Mouse (Mus musculus) left cerebral cortex, postnatal 10 days (tissue): Measurements from ENCODE around the gene Mcts2. TPM values are rescaled to one million over a fixed set of nuclear protein-coding genes. Genes with fewer than 3 reads are reported as not detected.
A peak's percentile ranks its signal among the peaks of the same experiment; 100 is the strongest.
"Not testable (repeated sequence)": the region's sequence is repeated elsewhere in the genome, so short reads cannot be mapped to it uniquely, and the experiment has no call there.

ENCODE experiments used
- DNase-seq, 2 experiments: peaks; one replicate each; pipeline ENCODE4 v3.0.0; 2021 to 2022; ENCODE audit warnings: low spot score in 2 of 2, mixed read lengths in 1 of 2; ENCODE audit errors: extremely low spot score in 1 of 2
- intact Hi-C: fragments of 180-260 bp; cut with DNase I; formaldehyde crosslinking; loops from one replicate; pipeline ENCODE4 v1.15.1; 2025
- total RNA-seq, 2 experiments: library from RNA; stranded (reverse); gene quantifications; 2 replicates each; pipeline ENCODE4 v1.2.3; 2021

Mcts2 gene
- 10 to 100 TPM; 22.9 to 28.1 TPM for total RNA-seq

- intact Hi-C loops, result no loop called here
- peak; percentile 91 to 97 for DNase-seq
Measured at GRCm38 (mm10) chr2:152686806-152687267, at the start of gene Mcts2. Gene Mcts2 (plus strand): TSS chr2:152687035.

DNA sequence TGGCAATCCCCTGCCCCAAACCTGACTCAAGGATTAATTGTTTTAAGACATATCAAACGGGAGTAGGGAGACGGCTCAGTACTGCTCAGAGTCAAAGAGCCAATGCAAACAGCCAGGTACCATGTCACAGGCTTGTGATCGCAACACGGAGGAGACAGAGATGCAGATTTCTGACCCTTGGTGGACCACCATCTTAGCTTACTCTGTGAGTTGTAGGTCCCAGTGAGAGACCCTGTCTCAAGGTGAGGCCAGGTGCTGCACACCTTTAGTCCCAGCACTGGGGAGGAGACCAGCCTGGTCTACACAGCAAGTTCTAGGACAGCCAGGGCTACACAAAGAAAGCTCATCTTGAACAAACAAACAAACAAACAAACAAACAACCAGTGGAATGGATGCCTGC lies 49.5 kb upstream of the Mcts2 start:
- intact Hi-C loops, result no loop called here
- DNase-seq, result no peak

- intact Hi-C loops, result no loop called here
- no peak for DNase-seq
Measured at GRCm38 (mm10) chr2:152638865-152639264, 48.0 kb upstream of the Mcts2 start.

GRCm38 (mm10) chr2:152639406-152640113 lies 47.3 kb upstream of the Mcts2 start:
- peak in 1 of 2 experiments; percentile 35 for DNase-seq
- intact Hi-C loops, result no loop called here

GRCm38 (mm10) chr2:152652901-152653620 lies 33.8 kb upstream of the Mcts2 start:
- DNase-seq, result peak in 1 of 2 experiments; percentile 72
- intact Hi-C loops, result no loop called here

GRCm38 (mm10) chr2:152653874-152654715 lies 32.7 kb upstream of the Mcts2 start:
- intact Hi-C loops, result no loop called here
- peak; percentile 67 to 87 for DNase-seq

DNA sequence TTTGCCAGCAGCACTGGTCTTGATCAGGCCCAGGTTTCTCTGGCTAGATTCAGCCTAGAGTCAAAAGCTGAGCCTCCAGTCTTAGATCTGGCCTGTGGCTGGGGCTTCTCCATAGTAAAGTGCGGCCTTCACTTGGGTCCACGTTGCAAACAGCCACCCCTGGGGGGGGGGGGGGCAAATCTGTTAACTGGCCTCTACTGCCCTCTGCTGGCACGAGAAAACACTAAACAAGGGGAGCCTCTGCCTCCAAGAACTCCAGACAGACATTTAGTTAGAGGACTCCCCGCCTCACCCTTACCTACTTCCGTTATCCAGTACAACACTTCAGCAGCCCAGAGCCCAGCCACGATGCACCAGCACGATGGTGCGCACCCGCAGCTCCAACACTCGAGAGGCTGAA lies 29.4 kb upstream of the Mcts2 start:
- no peak for DNase-seq
- intact Hi-C loops, result loop anchor here (5.0 kb wide), 1 partner anchor 40 kb away; no protein-coding TSS in a partner anchor

DNA sequence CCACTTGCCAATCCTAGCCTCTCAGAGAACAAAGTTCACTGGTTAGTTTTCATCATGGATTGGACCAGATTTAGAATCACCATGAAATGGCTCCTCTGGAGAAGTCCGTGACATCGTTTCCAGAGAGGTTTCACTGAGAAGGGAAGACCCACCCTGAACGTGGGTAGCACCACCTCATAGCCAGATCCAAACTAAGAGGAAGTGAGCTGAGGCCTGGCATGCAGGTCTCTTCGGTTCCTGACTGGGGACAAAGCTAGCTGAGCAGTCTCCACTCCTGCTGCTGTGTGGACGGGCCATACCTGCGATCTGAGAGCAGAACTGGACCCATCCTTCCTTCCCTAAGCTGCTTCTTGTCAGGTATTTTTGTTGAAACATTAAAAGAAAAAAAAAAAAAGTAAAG lies 25.7 kb upstream of the Mcts2 start:
- intact Hi-C loops, result no loop called here
- no peak for DNase-seq

DNA sequence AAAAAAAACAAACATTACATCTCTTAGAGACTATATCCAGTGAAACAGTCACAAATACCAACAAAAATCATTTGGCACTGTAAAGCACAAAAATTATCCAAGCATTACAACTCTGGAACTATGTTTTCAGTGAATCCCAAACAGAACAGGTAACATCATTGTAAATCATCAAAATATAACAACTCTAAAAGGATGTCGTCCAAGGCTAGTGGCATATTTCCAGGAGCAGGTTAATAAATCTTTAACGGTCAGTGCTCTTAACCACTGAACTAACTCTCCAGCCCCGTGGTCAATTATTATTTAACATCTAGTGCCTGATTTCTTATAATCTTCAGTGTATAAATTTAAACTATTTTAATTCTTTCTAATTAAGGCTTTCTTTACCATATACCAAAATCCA lies 20.6 kb upstream of the Mcts2 start:
- DNase-seq, intact Hi-C loops: not testable (repeated sequence)

DNA sequence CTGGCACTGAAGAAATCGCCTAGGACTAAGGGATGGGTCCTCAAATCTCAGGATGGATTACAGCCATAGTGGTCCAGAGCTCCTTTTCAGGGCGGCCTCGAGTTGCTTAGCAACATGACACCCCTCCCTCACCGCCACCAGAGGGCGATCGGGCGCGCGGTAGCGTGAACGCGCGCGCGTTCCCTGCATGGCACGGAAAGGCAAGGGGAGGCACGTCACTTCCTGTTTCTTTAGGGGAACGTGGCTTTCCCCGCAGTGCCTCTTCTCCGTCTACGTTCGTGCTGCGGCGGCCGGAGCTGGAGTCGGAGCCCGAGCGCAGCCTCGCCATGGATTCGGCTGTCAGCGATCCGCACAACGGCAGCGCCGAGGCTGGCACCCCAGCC lies 17.6 kb upstream of the Mcts2 start, which contains the start of gene H13:
Gene H13 (plus strand): TSS at position 206 of the 383 bp plus-strand sequence.
- peak; percentile 91 to 92 for DNase-seq
- intact Hi-C loops, result no loop called here

DNA sequence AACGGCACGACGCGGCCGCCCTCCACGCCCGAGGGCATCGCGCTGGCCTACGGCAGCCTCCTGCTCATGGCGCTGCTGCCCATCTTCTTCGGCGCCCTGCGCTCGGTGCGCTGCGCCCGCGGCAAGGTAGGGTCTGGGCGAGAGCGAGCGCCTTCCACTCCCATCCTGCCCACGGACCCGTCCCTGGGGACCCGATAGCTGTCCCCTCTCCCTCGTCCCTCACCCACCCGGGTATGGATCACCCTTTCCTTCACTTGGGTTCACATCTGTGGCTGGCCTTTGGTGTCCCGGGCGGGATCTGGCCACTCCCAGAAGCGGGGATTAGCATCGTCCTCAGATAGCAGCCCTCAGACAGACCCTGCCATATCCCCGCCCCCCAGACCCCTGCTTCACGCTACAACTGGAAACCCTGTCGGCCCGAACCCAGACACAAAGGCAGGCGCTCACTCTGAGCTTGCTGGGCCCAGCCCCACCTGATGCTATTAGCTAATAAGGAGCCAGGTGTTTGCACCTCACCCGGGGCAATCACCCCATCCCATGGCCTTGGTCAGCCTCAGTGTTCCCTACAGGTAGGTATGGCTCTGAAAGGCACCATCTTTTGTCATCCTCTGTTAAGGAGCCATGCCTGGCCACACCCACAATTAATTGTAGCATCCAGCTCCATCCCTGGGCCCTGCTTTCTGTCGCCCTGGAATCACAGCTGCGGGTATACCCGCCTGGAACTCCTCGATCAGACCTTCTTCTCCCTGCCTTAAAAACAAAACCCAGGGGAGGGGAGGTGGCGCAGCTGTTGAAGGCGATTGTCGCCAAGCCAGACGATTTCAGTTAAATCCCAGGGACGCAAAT lies 17.0 kb upstream of the Mcts2 start:
- intact Hi-C loops, result loop anchor here (10.0 kb wide), 1 partner anchor 215 kb away; no protein-coding TSS in a partner anchor
- DNase-seq, result peak in 1 of 2 experiments; percentile 65

DNA sequence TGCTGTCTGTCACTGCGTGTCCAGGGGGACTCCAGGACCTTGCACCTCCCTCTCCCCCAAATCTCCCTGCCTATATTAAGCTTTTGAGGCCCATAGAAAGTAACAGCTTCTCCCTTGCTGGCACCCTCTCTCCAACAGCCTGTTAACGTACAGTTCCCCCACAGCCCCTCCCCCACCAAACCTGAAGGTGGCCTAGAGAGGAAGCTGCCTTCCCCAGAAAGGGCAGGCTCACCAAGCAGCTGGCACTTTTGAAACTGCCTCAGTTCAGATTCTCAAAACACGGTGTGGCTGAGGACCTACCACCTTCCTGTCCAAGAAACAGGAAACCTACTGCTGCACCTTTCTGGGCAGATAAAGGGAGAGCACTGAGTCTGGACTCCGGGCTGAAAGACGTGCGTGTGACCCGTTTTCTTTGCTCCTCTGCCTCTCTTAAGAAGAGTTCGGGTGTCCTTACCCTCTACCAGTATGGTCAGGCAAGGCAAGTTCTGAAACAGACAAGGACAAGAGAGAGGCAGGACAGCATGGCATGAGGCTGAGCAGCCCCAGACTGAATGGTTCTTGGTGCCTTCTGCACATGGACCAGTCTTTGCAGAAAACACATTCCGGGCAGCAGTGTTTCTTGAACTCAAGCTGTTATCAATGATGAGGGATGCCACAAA lies 15.7 kb upstream of the Mcts2 start:
- intact Hi-C loops, result loop anchor here (10.0 kb wide), 1 partner anchor 216 kb away; no protein-coding TSS in a partner anchor
- peak in 1 of 2 experiments; percentile 72 for DNase-seq

DNA sequence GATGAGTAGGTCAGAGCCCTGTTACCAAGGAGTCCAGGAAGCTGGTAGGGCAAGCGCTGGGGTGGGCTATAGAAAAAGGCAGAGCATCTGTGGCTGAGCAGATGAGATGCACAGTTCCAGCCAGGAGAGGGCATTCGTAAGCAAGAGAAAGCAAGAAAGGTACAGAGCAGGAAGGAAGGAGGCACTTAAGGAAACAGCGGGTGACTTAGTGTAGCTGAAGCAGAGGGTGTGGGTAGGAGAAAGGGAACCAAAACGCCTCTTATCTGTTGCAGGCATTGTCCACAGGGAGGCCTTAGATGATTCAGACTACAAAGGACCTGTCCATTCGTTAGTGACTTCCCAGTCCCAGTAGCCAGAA lies 15.2 kb upstream of the Mcts2 start:
- DNase-seq, result peak; percentile 47 to 49
- intact Hi-C loops, result loop anchor here (10.0 kb wide), 1 partner anchor 217 kb away; no protein-coding TSS in a partner anchor

DNA sequence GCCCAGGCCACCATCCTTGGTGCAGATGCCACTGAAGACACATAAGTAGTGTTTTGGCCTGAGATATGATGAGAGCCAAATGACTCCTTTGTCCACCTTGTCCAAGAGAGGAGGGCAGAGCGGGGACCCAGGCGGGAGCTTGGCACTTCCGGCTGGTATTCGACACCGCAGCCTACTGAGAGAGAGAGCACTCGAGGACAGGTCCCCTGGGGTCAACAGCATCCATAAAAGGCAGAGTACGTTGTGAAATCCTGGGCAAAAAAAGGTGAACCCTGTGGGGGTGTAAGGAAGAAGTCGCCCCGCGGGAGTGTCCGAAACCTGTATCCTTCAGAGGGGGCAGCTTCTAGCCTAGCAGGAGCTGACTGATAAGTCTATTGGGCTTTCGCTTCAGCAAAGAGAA lies 14.7 kb upstream of the Mcts2 start:
- DNase-seq, result no peak
- intact Hi-C loops, result loop anchor here (10.0 kb wide), 1 partner anchor 217 kb away; no protein-coding TSS in a partner anchor

DNA sequence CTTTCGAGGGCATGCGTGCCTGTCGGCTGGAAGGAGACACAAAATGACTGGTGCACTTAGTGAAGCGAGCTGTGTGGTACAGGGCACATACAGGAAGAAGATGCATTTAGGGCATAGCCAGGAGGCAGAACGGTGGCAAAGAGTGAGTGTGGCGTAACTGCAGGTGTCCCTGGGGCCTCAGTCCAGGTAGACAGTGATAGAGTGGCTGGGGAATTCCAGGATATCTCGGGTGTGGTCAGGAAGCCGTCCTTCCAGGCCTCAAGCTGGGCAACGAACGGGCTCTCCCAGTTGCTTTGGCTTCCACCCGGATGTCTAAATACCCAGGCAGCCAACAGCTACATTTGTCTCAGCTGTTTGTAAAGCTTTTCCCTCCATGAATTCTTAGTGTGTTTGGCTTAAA lies 12.7 kb upstream of the Mcts2 start:
- DNase-seq, result no peak
- intact Hi-C loops, result loop anchor here (10.0 kb wide), 1 partner anchor 219 kb away; no protein-coding TSS in a partner anchor

DNA sequence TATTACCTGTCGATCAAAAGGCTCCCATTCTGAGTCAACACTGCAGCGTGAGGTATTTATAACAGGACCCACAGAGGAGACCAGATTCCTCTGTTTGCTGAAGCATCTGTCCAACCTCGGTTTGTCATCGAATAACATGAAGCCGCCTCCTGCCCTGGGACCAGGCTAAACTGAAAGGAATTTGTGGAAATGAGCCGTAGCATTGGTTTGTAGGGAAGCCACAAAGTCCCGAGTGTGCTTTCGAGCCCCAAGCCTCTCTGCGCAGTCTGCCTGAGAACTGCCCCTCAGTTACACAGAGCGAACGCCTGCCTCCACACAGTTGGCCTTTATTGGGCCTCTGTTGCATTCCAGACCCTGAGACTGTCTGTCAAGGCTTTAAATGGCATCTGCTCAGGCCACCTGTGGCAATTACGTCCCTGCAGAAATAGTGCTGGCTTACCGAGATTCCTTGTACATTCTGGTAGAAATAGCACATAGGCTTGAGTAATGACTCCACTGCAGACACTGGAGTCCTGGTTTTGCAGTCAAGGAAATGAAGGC lies 11.5 kb upstream of the Mcts2 start:
- intact Hi-C loops, result loop anchor here (10.0 kb wide), 1 partner anchor 221 kb away; no protein-coding TSS in a partner anchor
- no peak for DNase-seq

DNA sequence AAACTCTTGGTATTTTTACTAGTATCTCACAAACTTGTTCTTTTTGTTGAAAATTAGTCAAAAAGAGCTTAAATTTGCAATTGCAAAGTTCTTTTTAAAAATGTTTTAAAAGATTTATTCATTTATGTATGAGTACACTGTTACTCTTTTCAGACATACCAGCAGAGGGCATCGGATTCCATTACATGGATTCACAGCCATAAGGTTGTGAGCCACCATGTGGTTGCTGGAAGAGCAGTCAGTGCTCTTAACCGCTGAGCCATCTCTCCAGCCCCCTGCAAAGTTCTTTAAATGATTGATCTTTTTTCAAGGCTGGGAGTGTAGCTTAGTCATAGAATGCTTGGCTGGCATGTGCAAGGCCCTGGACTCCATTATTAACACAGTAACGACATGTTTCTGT lies 8.5 kb upstream of the Mcts2 start:
- peak in 1 of 2 experiments; percentile 44 for DNase-seq
- intact Hi-C loops, result loop anchor here (10.0 kb wide), 1 partner anchor 224 kb away; no protein-coding TSS in a partner anchor
